Mouse (Mus musculus): ENCODE data around the gene Ak5.

Ak5 gene

GRCm38 (mm10) chr3:152515959-152516358 is 152.2 kb downstream of the Ak5 start:
- no peak for DNase-seq

DNA sequence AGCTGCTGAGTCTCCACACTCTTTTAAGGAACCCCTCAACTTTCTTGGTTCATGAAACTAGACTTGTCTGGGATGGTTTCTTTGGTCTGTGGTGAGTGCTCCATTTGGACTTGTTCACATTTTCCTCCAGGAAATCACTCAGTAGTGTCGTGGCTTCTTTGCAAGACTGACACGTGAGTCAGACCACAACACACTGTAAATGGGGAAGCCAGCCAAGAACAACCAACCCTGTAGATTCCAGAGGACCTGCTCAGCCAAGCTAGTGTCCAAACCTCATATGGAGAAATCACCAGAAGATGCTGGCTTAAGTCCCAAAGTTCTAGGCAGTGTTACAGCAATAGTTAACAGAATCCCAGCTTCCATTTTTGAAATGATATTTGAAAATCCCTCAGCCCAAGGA is 155.6 kb downstream of the Ak5 start:
- DNase-seq: no peak

GRCm38 (mm10) chr3:152509268-152509667 is 158.9 kb downstream of the Ak5 start:
- no peak for DNase-seq

DNA sequence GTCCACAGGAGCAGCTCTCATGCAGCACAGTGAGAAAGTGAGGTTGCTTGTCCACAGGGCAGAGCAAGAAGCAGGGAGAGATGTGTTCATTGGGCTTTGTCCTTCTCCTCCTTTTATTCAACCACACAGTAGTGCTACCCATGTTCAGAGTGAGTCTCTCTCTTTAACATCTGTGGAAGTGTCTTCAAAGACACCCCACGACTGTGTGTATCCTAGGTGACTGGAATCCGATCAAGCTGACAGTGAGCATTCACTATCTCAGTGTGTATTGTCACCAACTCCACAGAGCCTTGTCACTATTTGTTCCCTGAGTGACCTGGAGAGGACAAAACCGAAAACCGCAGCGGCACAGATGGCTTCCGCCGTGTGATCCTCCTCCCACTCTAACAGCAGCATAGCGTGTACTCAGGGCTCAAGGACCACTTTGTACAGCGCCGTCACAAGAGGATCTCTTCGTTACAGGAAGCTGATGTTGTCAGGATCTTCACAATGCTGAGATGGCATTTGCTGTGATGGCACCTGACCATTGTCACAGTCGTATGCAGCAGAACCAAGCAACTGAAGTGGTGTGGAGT is 159.7 kb downstream of the Ak5 start:
- DNase-seq: no peak

GRCm38 (mm10) chr3:152507900-152508299 is 160.3 kb downstream of the Ak5 start:
- no peak for DNase-seq

DNA sequence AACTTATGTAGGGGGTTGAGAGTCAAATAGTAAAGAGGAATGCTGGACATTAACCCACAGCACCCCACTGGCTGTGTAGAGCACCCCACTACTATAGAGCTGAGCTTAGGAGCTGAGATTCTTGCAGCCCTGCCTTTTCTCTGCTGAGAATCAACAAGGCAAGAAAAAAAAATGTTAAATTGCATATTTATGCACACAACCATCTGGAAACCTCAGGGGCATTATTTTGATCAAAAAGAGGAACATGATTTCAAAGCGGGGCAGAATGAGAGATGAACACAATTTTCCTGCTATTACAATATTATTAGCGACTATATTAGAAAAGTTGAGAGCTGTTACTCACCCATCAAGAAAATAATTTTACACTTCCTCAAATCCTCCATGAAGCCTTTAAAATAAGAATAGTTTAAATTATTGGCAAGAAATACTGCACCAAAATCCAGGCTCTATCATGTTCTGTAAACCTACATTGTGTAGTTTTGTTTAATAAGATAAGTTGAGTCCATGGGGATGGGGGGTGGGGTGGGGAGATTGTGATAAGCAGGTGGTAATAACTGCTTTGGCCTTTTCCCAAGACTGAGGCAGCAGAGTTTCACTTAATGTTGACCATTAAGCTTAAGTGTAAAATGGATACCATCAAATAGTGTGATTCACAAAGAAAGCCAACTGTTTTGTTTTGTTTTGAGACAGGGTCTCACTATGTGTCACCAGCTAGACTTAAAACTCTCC is 169.0 kb downstream of the Ak5 start:
- no peak for DNase-seq

- no peak for DNase-seq
Measured at GRCm38 (mm10) chr3:152497842-152498241, 170.3 kb downstream of the Ak5 start.

DNA sequence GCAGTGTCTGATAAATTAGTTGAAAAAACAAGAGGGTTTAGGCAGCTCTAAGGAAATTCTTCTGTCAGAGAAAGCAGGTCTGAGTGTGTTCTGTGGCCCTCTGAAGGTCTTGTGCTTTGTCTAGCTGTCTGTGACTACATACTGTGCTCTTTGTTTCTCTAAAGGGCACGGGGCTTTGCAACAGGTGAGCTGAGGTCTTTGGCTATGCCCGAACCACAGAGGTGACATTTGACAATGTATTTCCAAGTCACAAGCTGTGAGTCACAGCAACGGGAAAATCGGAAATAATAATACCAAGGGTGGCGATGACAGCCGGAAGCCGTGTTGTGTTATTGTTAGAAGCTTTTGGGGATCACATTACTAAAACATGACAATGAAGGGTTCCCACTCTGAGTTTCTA is 171.1 kb downstream of the Ak5 start:
- no peak for DNase-seq

DNA sequence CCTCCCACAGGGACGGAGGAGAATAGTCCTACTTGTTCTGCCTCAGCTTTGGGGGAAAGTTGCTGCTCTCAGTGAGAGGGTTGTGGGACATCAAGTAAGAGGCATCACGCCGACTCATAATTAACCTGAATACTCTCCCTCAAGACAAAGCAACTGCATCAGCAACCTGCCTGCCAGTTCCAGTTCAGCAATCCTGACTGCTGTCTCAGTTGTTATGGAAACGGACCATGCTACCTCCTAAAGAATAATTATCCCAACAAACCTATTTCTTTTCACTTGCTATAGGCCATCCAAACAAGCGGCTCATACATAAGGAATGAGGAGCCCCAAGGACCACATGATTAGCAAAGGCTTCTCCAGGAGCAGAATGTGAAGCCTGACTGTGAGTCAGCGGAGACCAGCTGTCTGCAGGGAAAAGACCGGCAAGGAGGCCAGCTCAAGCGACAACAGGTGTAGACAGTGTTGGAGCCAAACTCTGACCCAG is 172.7 kb downstream of the Ak5 start:
- no peak for DNase-seq

GRCm38 (mm10) chr3:152494667-152495360 is 173.3 kb downstream of the Ak5 start:
- no peak for DNase-seq

DNA sequence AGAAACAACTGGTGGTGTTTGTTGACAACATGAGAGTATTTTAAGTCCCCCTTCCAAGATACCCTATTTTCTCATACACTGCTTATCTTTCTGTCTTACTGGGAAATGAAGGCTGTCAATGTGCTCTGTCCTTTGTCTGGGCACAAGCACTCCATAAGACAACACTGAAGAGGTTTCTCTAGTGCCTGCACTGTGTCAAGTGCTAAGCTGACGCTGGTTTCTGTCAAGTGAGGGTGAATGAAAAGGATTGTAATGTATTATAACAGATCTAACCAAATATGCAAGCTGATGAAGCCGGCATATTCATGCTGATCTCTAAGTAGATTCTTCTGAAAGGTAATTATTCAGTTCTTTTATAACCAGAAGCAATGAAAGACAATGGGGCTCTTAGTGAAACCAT is 174.3 kb downstream of the Ak5 start:
- DNase-seq: no peak

DNA sequence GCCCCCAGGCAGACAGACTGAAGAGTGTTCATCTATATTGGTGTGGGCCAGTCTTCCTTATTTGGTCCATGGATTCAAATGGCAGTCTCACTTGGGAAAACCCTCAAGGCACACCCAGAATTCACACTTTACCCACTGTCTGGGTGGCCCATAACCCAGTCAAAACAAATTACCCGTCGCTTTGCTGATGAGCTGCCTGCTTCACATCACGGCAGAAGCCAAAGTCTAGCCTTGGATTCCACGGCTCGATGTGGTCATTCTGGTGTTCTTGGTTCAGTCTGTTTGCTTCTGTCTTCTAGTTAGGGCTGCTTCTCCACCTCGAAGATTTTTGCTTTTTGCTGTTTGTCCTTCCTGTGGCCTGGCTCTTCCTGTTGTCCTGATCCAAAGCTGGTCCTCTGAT is 175.9 kb downstream of the Ak5 start:
- DNase-seq: no peak

GRCm38 (mm10) chr3:152490423-152490822 is 177.7 kb downstream of the Ak5 start:
- no peak for DNase-seq

DNA sequence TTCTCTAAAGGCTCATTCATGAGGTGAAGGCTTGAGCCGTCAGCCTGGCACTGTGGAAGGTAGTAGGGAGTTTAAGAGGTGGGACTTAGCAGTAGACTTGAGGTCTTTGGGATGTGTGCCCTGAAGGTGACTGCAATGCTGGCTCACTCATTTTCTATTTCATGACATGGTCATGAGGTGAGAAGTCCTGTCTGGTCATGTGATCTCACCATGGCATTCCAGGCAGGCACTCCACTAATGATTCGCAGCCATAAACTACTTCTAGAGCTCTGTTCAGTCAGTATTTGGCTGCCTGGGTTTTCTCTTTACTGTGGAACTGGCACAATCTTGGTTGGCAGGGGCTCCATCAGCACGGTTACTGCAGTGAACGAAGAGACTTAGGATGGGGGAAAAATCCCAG is 179.2 kb downstream of the Ak5 start:
- DNase-seq: no peak

GRCm38 (mm10) chr3:152484206-152484605 is 184.0 kb downstream of the Ak5 start:
- no peak for DNase-seq

DNA sequence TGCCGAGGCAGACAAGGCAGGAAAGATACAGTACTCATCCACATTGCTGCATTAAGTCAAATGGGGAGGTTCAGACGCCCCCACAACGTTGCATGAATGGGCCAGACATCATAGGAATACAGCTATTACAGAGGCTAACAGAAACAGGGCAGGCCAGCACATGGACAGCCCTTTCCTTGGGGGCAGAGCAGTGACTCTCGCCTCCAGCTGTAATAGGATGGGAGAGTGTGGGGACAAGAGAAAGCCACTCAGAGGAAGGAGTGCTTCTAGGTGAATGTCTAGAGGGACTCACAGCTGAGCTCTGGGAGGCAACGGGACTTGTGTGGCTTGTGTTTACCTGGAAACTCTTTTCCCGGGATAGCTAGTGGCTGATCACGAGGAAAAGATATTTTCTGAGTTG is 184.4 kb downstream of the Ak5 start:
- DNase-seq: no peak

DNA sequence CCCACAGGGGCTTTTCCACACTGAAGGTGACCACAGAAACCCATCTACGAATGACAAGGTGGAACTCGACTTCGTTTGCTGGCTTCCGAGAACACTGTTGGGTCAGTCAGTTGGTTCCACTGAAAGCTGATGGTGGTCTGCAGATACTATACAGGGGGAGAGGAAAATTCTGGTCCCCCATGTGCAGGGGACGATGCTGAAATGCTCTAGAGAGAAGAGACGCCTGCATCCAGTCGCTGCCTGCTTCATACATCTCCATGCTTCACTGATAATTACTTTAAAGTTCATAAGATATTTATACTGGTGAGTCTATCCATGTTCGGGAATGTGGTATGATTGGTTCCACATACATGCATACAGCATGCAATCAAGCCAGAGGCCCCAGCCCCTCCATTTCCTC is 186.0 kb downstream of the Ak5 start:
- no peak for DNase-seq

DNA sequence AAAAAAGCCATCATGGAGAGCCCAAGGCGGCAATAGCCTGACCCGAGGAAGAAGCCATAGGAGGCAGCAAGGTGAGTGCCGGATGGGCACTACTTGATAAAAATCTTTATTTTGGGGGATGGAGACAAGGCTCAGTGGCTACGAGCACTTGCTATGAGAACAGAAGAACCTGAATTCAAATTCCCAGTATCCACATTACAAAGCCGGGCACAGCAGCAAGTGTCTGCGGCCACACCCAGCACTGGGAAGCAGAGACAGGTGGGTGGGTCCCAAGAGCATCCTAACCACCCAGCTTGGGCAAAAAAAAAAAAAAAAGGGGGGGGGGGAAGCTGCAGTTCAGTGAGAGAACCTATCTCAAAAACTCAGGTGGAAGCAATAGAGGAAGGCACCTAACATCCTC is 187.8 kb downstream of the Ak5 start:
- DNase-seq: no peak

DNA sequence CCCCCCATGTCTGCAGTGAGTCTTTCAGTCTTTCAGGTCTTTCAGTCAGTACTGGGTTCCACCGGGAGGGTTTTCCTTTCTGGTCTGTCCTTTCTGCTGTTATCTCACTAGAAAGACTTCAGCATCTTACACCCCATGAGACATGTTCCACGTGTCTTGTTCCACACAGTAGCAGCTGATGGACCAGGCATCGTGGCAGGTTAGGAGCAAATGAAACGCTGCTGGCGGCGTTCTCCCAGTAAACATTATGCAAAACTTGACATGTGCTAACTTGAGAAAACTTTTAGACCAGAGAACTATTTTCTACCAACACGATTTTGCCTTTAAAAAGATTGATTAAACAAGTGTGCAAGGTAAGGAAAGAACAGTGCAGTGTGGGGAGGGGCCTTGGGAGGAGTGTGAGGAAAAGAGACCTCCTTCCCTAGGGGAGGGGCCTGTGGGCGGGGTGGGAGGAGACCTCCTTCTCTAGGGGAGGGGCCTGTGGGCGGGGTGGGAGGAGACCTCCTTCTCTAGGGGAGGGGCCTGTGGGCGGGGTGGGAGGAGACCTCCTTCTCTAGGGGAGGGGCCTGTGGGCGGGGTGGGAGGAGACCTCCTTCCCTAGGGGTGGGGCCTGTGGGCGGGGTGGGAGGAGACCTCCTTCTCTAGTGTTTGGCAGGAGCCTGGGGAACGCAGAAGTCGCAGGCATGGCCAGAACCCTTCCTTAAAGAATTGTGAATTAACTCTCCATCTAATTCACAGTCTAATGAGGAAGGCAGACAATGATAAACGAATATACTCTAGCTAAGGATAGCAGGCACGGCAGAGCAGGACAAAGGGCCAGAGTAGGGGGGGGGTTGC is 189.3 kb downstream of the Ak5 start:
- peak; percentile 55 for DNase-seq

GRCm38 (mm10) chr3:152477796-152478527 is 190.2 kb downstream of the Ak5 start:
- peak; percentile 76 for DNase-seq

DNA sequence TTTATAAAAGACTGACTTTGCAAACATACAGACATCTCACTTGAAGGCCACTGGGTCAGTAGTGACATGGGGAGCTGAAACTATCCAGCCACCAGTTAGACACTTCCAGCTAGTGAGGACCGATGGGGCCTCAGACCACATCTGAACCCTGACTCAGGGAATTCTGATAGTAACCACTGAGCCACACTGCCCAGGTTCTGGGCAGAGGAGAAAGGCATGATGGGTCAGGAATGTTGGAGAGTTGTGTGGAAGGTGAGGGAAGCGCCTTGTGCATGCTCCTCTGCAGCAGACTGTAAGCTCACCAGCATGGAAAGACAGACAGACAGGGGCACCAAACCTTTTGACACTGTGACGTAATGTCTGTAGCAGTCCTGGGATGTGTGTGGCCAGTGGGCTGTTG is 192.3 kb downstream of the Ak5 start:
- DNase-seq: no peak

DNA sequence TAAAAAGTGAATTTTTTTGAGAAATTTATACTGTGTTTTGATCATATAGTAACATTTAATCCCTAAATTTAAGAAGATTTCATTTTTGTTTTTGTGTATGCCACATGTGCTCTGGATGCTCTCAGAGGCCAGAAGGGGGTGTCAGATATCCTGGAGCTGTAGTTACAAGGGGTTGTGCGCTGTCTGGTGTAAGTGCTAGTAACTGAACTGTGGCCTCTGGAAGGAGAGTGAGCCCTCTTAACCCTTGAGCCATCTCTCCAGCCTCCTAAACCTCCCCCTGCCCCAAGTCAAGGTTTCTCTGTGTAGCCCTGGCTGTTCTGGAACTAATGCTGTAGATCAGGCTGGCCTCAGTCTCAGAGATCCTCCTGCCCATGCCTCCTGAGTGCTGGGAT is 192.9 kb downstream of the Ak5 start:
- DNase-seq: no peak
